ENCODE assay signal across 31 mouse cellular contexts in genomic region chr7:107683162-107683561, GRCm38 (mm10). TPM values are rescaled to one million over a fixed set of nuclear protein-coding genes. Genes with fewer than 3 reads are reported as not detected.
"Had no signal": no experiment of that assay in that cellular context is flagged by ENCODE, and none has a peak within 500 bp of the region (broad histone marks: within the 10 kb centered on the region; RNA-seq: fewer than 3 reads in every experiment).

No protein-coding gene starts in this region.

- ATAC-seq: hindbrain, embryonic 16.5 days; intestine, embryonic 15.5 days; liver, embryonic 12.5 days; midbrain, embryonic 13.5 days; midbrain, embryonic 16.5 days had no signal

- DNase-seq: kidney, adult 11 months; kidney, adult 8-10 months; kidney, postnatal 25 days; layer of hippocampus, adult 9-11 months; liver; right cerebral cortex, adult 18-20 months; right cerebral cortex, postnatal 14 days; right cerebral cortex, postnatal 4 days; thymus, adult 18-20 months; thymus, postnatal 36 days had no signal

- H3K4me2 ChIP-seq: intestine, embryonic 15.5 days; limb, embryonic 13.5 days; liver, embryonic 12.5 days; liver, embryonic 15.5 days; midbrain, embryonic 13.5 days; stomach, embryonic 15.5 days had no signal

- H3K4me1 ChIP-seq: limb, embryonic 13.5 days; liver, embryonic 12.5 days; liver, embryonic 15.5 days; midbrain, embryonic 13.5 days had no signal

- H3K36me3 ChIP-seq: intestine, embryonic 15.5 days; liver, embryonic 12.5 days; liver, embryonic 15.5 days; midbrain, embryonic 10.5 days; midbrain, embryonic 13.5 days; stomach, embryonic 15.5 days had no signal

- H3K4me3 ChIP-seq: intestine, embryonic 15.5 days; layer of hippocampus, adult 2 months; limb, embryonic 10.5 days; limb, embryonic 13.5 days; liver, embryonic 12.5 days; liver, embryonic 15.5 days; megakaryocyte, embryonic 14.5 days; midbrain, embryonic 10.5 days; midbrain, embryonic 13.5 days; stomach, embryonic 15.5 days had no signal

- H3K9ac ChIP-seq: intestine, embryonic 15.5 days; limb, embryonic 13.5 days; liver, embryonic 12.5 days; liver, embryonic 15.5 days; midbrain, embryonic 13.5 days; stomach, embryonic 15.5 days had no signal

- H3K27ac ChIP-seq: intestine, embryonic 15.5 days; kidney, postnatal 0 days; layer of hippocampus, adult 2 months; limb, embryonic 10.5 days; limb, embryonic 13.5 days; liver, embryonic 12.5 days; liver, embryonic 15.5 days; macrophage; midbrain, embryonic 10.5 days; midbrain, embryonic 13.5 days; stomach, embryonic 15.5 days had no signal

- H3K9me3 ChIP-seq: intestine, embryonic 15.5 days; limb, embryonic 10.5 days; limb, embryonic 13.5 days; liver, embryonic 12.5 days; liver, embryonic 15.5 days; megakaryocyte, embryonic 14.5 days; midbrain, embryonic 10.5 days; midbrain, embryonic 13.5 days; stomach, embryonic 15.5 days had no signal

- H3K27me3 ChIP-seq: intestine, embryonic 15.5 days; limb, embryonic 13.5 days; liver, embryonic 12.5 days; liver, embryonic 15.5 days; midbrain, embryonic 13.5 days; stomach, embryonic 15.5 days had no signal

RNA-seq across cellular contexts. Expression of gene 5330417H12Rik, which starts 58.2 kb away (rescaled TPM):
- total RNA-seq: layer of hippocampus, adult 2 months; layer of hippocampus, postnatal 25 days; left cerebral cortex, adult 18-20 months; left cerebral cortex, postnatal 25 days had no signal
- polyA plus RNA-seq: hindbrain, embryonic 16.5 days; intestine, embryonic 15.5 days; kidney, postnatal 0 days; large intestine, adult 2 months; limb, embryonic 10.5 days; liver, embryonic 12.5 days; liver, embryonic 15.5 days; macrophage; midbrain, embryonic 10.5 days; midbrain, embryonic 13.5 days; midbrain, embryonic 16.5 days; neural tube, embryonic 11.5 days; neural tube, embryonic 14.5 days; stomach, embryonic 15.5 days; testis, adult 2 months had no signal
